Mouse (Mus musculus): ENCODE results near the gene Gm16867. TPM values are rescaled to one million over a fixed set of nuclear protein-coding genes. Genes with fewer than 3 reads are reported as not detected.
"Not testable (repeated sequence)": the region's sequence is repeated elsewhere in the genome, so short reads cannot be mapped to it uniquely, and the experiment has no call there.

Gm16867 gene
- total and polyA plus RNA-seq, 3 experiments, result not detected

GRCm38 (mm10) chr14:69502440-69503150 is 567 bp downstream of the Gm16867 start:
- H3K9ac ChIP-seq (ENCODE audit: insufficient read depth, low read depth); H3K27ac ChIP-seq (ENCODE audit: insufficient read depth, low read depth); H3K4me2 ChIP-seq (ENCODE audit: insufficient read depth, low read depth, poor library complexity, severe bottlenecking); H3K79me2 ChIP-seq (replicated peaks; ENCODE audit: control insufficient read depth, extremely low read depth, insufficient read depth, poor library complexity, severe bottlenecking); H3K36me3 ChIP-seq (replicated peaks in 1 of 2; ENCODE audit: control insufficient read depth in 1 of 2, insufficient read depth in 1 of 2, low read length in 1 of 2); in situ Hi-C loops (cut with MboI; ENCODE audit: low pct_ligation_motif_present, low pct_unique_long_range_greater_than_20kb, low sequenced_read_pairs); DNase-seq (ENCODE audit: extremely low read depth); H3K9me3 ChIP-seq (replicated peaks; ENCODE audit: low read length); dilution Hi-C loops (cut with MboI; ENCODE audit: extremely low pct_ligation_motif_present, extremely low pct_unique_long_range_greater_than_20kb, low sequenced_read_pairs); H3K4me1 ChIP-seq (ENCODE audit: control insufficient read depth in 1 of 2, insufficient read depth in 2 of 2); H3K27me3 ChIP-seq (replicated peaks); H3K4me3 ChIP-seq (replicated peaks in 1 of 3; ENCODE audit: low read depth in 2 of 3, low read length in 2 of 3, poor library complexity in 1 of 3): not testable (repeated sequence)

GRCm38 (mm10) chr14:69496259-69496658 is 6.9 kb downstream of the Gm16867 start:
- H3K79me2 ChIP-seq (replicated peaks; ENCODE audit: control insufficient read depth, extremely low read depth, insufficient read depth, poor library complexity, severe bottlenecking); H3K4me3 ChIP-seq (replicated peaks in 1 of 3; ENCODE audit: low read depth in 2 of 3, low read length in 2 of 3, poor library complexity in 1 of 3); DNase-seq (ENCODE audit: extremely low read depth); H3K9ac ChIP-seq (ENCODE audit: insufficient read depth, low read depth); H3K27ac ChIP-seq (ENCODE audit: insufficient read depth, low read depth); H3K27me3 ChIP-seq (replicated peaks); H3K4me1 ChIP-seq (ENCODE audit: control insufficient read depth in 1 of 2, insufficient read depth in 2 of 2); H3K36me3 ChIP-seq (replicated peaks in 1 of 2; ENCODE audit: control insufficient read depth in 1 of 2, insufficient read depth in 1 of 2, low read length in 1 of 2); in situ Hi-C loops (cut with MboI; ENCODE audit: low pct_ligation_motif_present, low pct_unique_long_range_greater_than_20kb, low sequenced_read_pairs); dilution Hi-C loops (cut with MboI; ENCODE audit: extremely low pct_ligation_motif_present, extremely low pct_unique_long_range_greater_than_20kb, low sequenced_read_pairs); H3K4me2 ChIP-seq (ENCODE audit: insufficient read depth, low read depth, poor library complexity, severe bottlenecking); H3K9me3 ChIP-seq (replicated peaks; ENCODE audit: low read length): not testable (repeated sequence)

GRCm38 (mm10) chr14:69494946-69495345 is 8.2 kb downstream of the Gm16867 start:
- dilution Hi-C loops (cut with MboI; ENCODE audit: extremely low pct_ligation_motif_present, extremely low pct_unique_long_range_greater_than_20kb, low sequenced_read_pairs); H3K79me2 ChIP-seq (replicated peaks; ENCODE audit: control insufficient read depth, extremely low read depth, insufficient read depth, poor library complexity, severe bottlenecking): not testable (repeated sequence)

GRCm38 (mm10) chr14:69494522-69494921 is 8.6 kb downstream of the Gm16867 start:
- H3K9ac ChIP-seq (ENCODE audit: insufficient read depth, low read depth); in situ Hi-C loops (cut with MboI; ENCODE audit: low pct_ligation_motif_present, low pct_unique_long_range_greater_than_20kb, low sequenced_read_pairs); DNase-seq (ENCODE audit: extremely low read depth); H3K79me2 ChIP-seq (replicated peaks; ENCODE audit: control insufficient read depth, extremely low read depth, insufficient read depth, poor library complexity, severe bottlenecking); H3K4me3 ChIP-seq (replicated peaks in 1 of 3; ENCODE audit: low read depth in 2 of 3, low read length in 2 of 3, poor library complexity in 1 of 3); H3K4me1 ChIP-seq (ENCODE audit: control insufficient read depth in 1 of 2, insufficient read depth in 2 of 2); dilution Hi-C loops (cut with MboI; ENCODE audit: extremely low pct_ligation_motif_present, extremely low pct_unique_long_range_greater_than_20kb, low sequenced_read_pairs); H3K36me3 ChIP-seq (replicated peaks in 1 of 2; ENCODE audit: control insufficient read depth in 1 of 2, insufficient read depth in 1 of 2, low read length in 1 of 2); H3K4me2 ChIP-seq (ENCODE audit: insufficient read depth, low read depth, poor library complexity, severe bottlenecking); H3K27me3 ChIP-seq (replicated peaks); H3K9me3 ChIP-seq (replicated peaks; ENCODE audit: low read length); H3K27ac ChIP-seq (ENCODE audit: insufficient read depth, low read depth): not testable (repeated sequence)

More at GRCm38 (mm10) chr14:69494946-69495345, 8.2 kb downstream of the Gm16867 start:
- H3K4me2 ChIP-seq (ENCODE audit: insufficient read depth, low read depth, poor library complexity, severe bottlenecking); H3K27ac ChIP-seq (ENCODE audit: insufficient read depth, low read depth); H3K36me3 ChIP-seq (replicated peaks in 1 of 2; ENCODE audit: control insufficient read depth in 1 of 2, insufficient read depth in 1 of 2, low read length in 1 of 2); H3K9ac ChIP-seq (ENCODE audit: insufficient read depth, low read depth); in situ Hi-C loops (cut with MboI; ENCODE audit: low pct_ligation_motif_present, low pct_unique_long_range_greater_than_20kb, low sequenced_read_pairs); DNase-seq (ENCODE audit: extremely low read depth); H3K4me1 ChIP-seq (ENCODE audit: control insufficient read depth in 1 of 2, insufficient read depth in 2 of 2); H3K27me3 ChIP-seq (replicated peaks); H3K4me3 ChIP-seq (replicated peaks in 1 of 3; ENCODE audit: low read depth in 2 of 3, low read length in 2 of 3, poor library complexity in 1 of 3); H3K9me3 ChIP-seq (replicated peaks; ENCODE audit: low read length): not testable (repeated sequence)

- H3K79me2 ChIP-seq (replicated peaks; ENCODE audit: control insufficient read depth, extremely low read depth, insufficient read depth, poor library complexity, severe bottlenecking); H3K4me1 ChIP-seq (ENCODE audit: control insufficient read depth in 1 of 2, insufficient read depth in 2 of 2); H3K27me3 ChIP-seq (replicated peaks); in situ Hi-C loops (cut with MboI; ENCODE audit: low pct_ligation_motif_present, low pct_unique_long_range_greater_than_20kb, low sequenced_read_pairs); H3K9ac ChIP-seq (ENCODE audit: insufficient read depth, low read depth); H3K4me2 ChIP-seq (ENCODE audit: insufficient read depth, low read depth, poor library complexity, severe bottlenecking); H3K9me3 ChIP-seq (replicated peaks; ENCODE audit: low read length); DNase-seq (ENCODE audit: extremely low read depth); H3K36me3 ChIP-seq (replicated peaks in 1 of 2; ENCODE audit: control insufficient read depth in 1 of 2, insufficient read depth in 1 of 2, low read length in 1 of 2); H3K27ac ChIP-seq (ENCODE audit: insufficient read depth, low read depth); H3K4me3 ChIP-seq (replicated peaks in 1 of 3; ENCODE audit: low read depth in 2 of 3, low read length in 2 of 3, poor library complexity in 1 of 3); dilution Hi-C loops (cut with MboI; ENCODE audit: extremely low pct_ligation_motif_present, extremely low pct_unique_long_range_greater_than_20kb, low sequenced_read_pairs): not testable (repeated sequence)
Measured at GRCm38 (mm10) chr14:69488001-69488400, 15.2 kb downstream of the Gm16867 start.

- DNase-seq (ENCODE audit: extremely low read depth); dilution Hi-C loops (cut with MboI; ENCODE audit: extremely low pct_ligation_motif_present, extremely low pct_unique_long_range_greater_than_20kb, low sequenced_read_pairs); H3K4me3 ChIP-seq (replicated peaks in 1 of 3; ENCODE audit: low read depth in 2 of 3, low read length in 2 of 3, poor library complexity in 1 of 3); H3K4me1 ChIP-seq (ENCODE audit: control insufficient read depth in 1 of 2, insufficient read depth in 2 of 2); H3K27ac ChIP-seq (ENCODE audit: insufficient read depth, low read depth); H3K4me2 ChIP-seq (ENCODE audit: insufficient read depth, low read depth, poor library complexity, severe bottlenecking); H3K79me2 ChIP-seq (replicated peaks; ENCODE audit: control insufficient read depth, extremely low read depth, insufficient read depth, poor library complexity, severe bottlenecking); in situ Hi-C loops (cut with MboI; ENCODE audit: low pct_ligation_motif_present, low pct_unique_long_range_greater_than_20kb, low sequenced_read_pairs); H3K9me3 ChIP-seq (replicated peaks; ENCODE audit: low read length); H3K27me3 ChIP-seq (replicated peaks); H3K36me3 ChIP-seq (replicated peaks in 1 of 2; ENCODE audit: control insufficient read depth in 1 of 2, insufficient read depth in 1 of 2, low read length in 1 of 2); H3K9ac ChIP-seq (ENCODE audit: insufficient read depth, low read depth): not testable (repeated sequence)
Measured at GRCm38 (mm10) chr14:69485466-69486135, 17.6 kb downstream of the Gm16867 start.
